Mouse (Mus musculus): ENCODE measurements around the gene Timm29. TPM values are rescaled to one million over a fixed set of nuclear protein-coding genes. Genes with fewer than 3 reads are reported as not detected.

Gene Timm29
- polyA plus RNA-seq, 1 experiment from 2014 or later = 74.0 TPM

GRCm38 (mm10) chr9:21605865-21606264, 13.3 kb downstream of the Timm29 start:
- no peak for ATAC-seq (ENCODE audit: low FRiP score)
- Histone ChIP-seq H3K4me3 (replicated peaks; ENCODE audit: low read length) (no peak overlapping the region), H3K9me3 (ENCODE audit: control insufficient read depth, low read length) (no peaks in the 10 kb centered on the region), H3K27ac (no peak overlapping the region), H3K9ac (no peak overlapping the region), H3K27me3 (ENCODE audit: control insufficient read depth, insufficient read depth, low read length) (no peaks in the 10 kb centered on the region), H3K36me3 (replicated peaks; ENCODE audit: control insufficient read depth, insufficient read depth) (no peaks in the 10 kb centered on the region), H3K4me2 (replicated peaks) (no peak overlapping the region), H3K4me1 (replicated peaks; ENCODE audit: control insufficient read depth, insufficient read depth, low read length) (no peaks in the 10 kb centered on the region)
- DNase-seq (ENCODE audit: low spot score) = no peak
- 77% methylated on average over 5 of the region's 5 CpGs for WGBS

- 95% methylated on average over 1 of the region's 1 CpGs for WGBS
Measured at GRCm38 (mm10) chr9:21606648-21607047, 14.1 kb downstream of the Timm29 start.

GRCm38 (mm10) chr9:21609861-21610260, 17.3 kb downstream of the Timm29 start:
- no peak overlapping the region for H3K27ac ChIP-seq
- H3K4me1 ChIP-seq (replicated peaks; ENCODE audit: control insufficient read depth, insufficient read depth, low read length) = 0 out of 2 replicates have a peak, but pooled peaks cover 2% of the 10 kb centered on the region
- H3K9ac ChIP-seq = no peak overlapping the region
- H3K27me3 ChIP-seq (ENCODE audit: control insufficient read depth, insufficient read depth, low read length) = no peaks in the 10 kb centered on the region
- H3K9me3 ChIP-seq (ENCODE audit: control insufficient read depth, low read length) = no peaks in the 10 kb centered on the region
- no peak overlapping the region for H3K4me2 ChIP-seq (replicated peaks)
- no peaks in the 10 kb centered on the region for H3K36me3 ChIP-seq (replicated peaks; ENCODE audit: control insufficient read depth, insufficient read depth)
- H3K4me3 ChIP-seq (replicated peaks; ENCODE audit: low read length) = no peak overlapping the region
- ATAC-seq (ENCODE audit: low FRiP score) (no peak), DNase-seq (ENCODE audit: low spot score) (no peak)
- 94% methylated on average over 1 of the region's 1 CpGs for WGBS

More at GRCm38 (mm10) chr9:21606648-21607047, 14.1 kb downstream of the Timm29 start:
- Histone ChIP-seq H3K27ac (no peak overlapping the region), H3K4me1 (replicated peaks; ENCODE audit: control insufficient read depth, insufficient read depth, low read length) (no peaks in the 10 kb centered on the region), H3K9me3 (ENCODE audit: control insufficient read depth, low read length) (no peaks in the 10 kb centered on the region), H3K4me2 (replicated peaks) (no peak overlapping the region), H3K27me3 (ENCODE audit: control insufficient read depth, insufficient read depth, low read length) (no peaks in the 10 kb centered on the region), H3K9ac (no peak overlapping the region), H3K36me3 (replicated peaks; ENCODE audit: control insufficient read depth, insufficient read depth) (no peaks in the 10 kb centered on the region), H3K4me3 (replicated peaks; ENCODE audit: low read length) (no peak overlapping the region)
- DNase-seq (ENCODE audit: low spot score) (no peak), ATAC-seq (ENCODE audit: low FRiP score) (no peak)

GRCm38 (mm10) chr9:21614864-21615616, 22.5 kb downstream of the Timm29 start:
- peak overlapping the region; percentile 77 for H3K4me3 ChIP-seq (replicated peaks; ENCODE audit: low read length)
- ATAC-seq (ENCODE audit: low FRiP score) = no peak
- WGBS = 83% methylated on average over 15 of the region's 15 CpGs

GRCm38 (mm10) chr9:21615617-21616231, 23.2 kb downstream of the Timm29 start, which contains the start of gene Smarca4:
Gene Smarca4 (plus strand): TSS chr9:21616169.
- ATAC-seq (ENCODE audit: low FRiP score) (peak; percentile 92), DNase-seq (ENCODE audit: low spot score) (peak; percentile 100)
- Histone ChIP-seq H3K4me3 (replicated peaks; ENCODE audit: low read length) (peak within 1 kb of the TSS; percentile 77), H3K9ac (peak within 1 kb of the TSS; percentile 95), H3K4me2 (replicated peaks) (peak within 1 kb of the TSS; percentile 69), H3K36me3 (replicated peaks; ENCODE audit: control insufficient read depth, insufficient read depth) (0 out of 2 replicates have a peak, but pooled peaks cover 5% of the 10 kb centered on the region), H3K9me3 (ENCODE audit: control insufficient read depth, low read length) (no peaks in the 10 kb centered on the region), H3K4me1 (replicated peaks; ENCODE audit: control insufficient read depth, insufficient read depth, low read length) (peaks cover 14% of the 10 kb centered on the region), H3K27me3 (ENCODE audit: control insufficient read depth, insufficient read depth, low read length) (no peaks in the 10 kb centered on the region), H3K27ac (peak within 1 kb of the TSS; percentile 99)
- WGBS = under 1% methylated on average over 35 of the region's 45 CpGs

More at GRCm38 (mm10) chr9:21614864-21615616, 22.5 kb downstream of the Timm29 start:
- peak; percentile 28 for DNase-seq (ENCODE audit: low spot score)
- Histone ChIP-seq H3K9me3 (ENCODE audit: control insufficient read depth, low read length) (no peaks in the 10 kb centered on the region), H3K27me3 (ENCODE audit: control insufficient read depth, insufficient read depth, low read length) (no peaks in the 10 kb centered on the region), H3K4me1 (replicated peaks; ENCODE audit: control insufficient read depth, insufficient read depth, low read length) (peaks cover 14% of the 10 kb centered on the region), H3K36me3 (replicated peaks; ENCODE audit: control insufficient read depth, insufficient read depth) (0 out of 2 replicates have a peak, but pooled peaks cover 5% of the 10 kb centered on the region), H3K27ac (peak overlapping the region; percentile 99), H3K9ac (peak overlapping the region; percentile 70), H3K4me2 (replicated peaks) (peak overlapping the region; percentile 60)

GRCm38 (mm10) chr9:21616232-21616781, 23.8 kb downstream of the Timm29 start:
- Histone ChIP-seq H3K27me3 (ENCODE audit: control insufficient read depth, insufficient read depth, low read length) (no peaks in the 10 kb centered on the region), H3K9ac (peak overlapping the region; percentile 95), H3K4me2 (replicated peaks) (peak overlapping the region; percentile 69), H3K27ac (peak overlapping the region; percentile 99), H3K4me1 (replicated peaks; ENCODE audit: control insufficient read depth, insufficient read depth, low read length) (peaks cover 14% of the 10 kb centered on the region), H3K4me3 (replicated peaks; ENCODE audit: low read length) (peak overlapping the region; percentile 77), H3K36me3 (replicated peaks; ENCODE audit: control insufficient read depth, insufficient read depth) (0 out of 2 replicates have a peak, but pooled peaks cover 5% of the 10 kb centered on the region), H3K9me3 (ENCODE audit: control insufficient read depth, low read length) (no peaks in the 10 kb centered on the region)
- DNase-seq (ENCODE audit: low spot score) (peak; percentile 81), ATAC-seq (ENCODE audit: low FRiP score) (peak; percentile 85)
- 0% methylated on average over 57 of the region's 57 CpGs for WGBS

GRCm38 (mm10) chr9:21617066-21617465, 24.5 kb downstream of the Timm29 start:
- ATAC-seq (ENCODE audit: low FRiP score) (no peak), DNase-seq (ENCODE audit: low spot score) (peak; percentile 48)
- peak overlapping the region; percentile 69 for H3K4me2 ChIP-seq (replicated peaks)
- peak overlapping the region; percentile 99 for H3K27ac ChIP-seq
- no peaks in the 10 kb centered on the region for H3K27me3 ChIP-seq (ENCODE audit: control insufficient read depth, insufficient read depth, low read length)
- H3K9me3 ChIP-seq (ENCODE audit: control insufficient read depth, low read length) = no peaks in the 10 kb centered on the region
- peak overlapping the region; percentile 77 for H3K4me3 ChIP-seq (replicated peaks; ENCODE audit: low read length)
- peaks cover 14% of the 10 kb centered on the region for H3K4me1 ChIP-seq (replicated peaks; ENCODE audit: control insufficient read depth, insufficient read depth, low read length)
- H3K36me3 ChIP-seq (replicated peaks; ENCODE audit: control insufficient read depth, insufficient read depth) = 0 out of 2 replicates have a peak, but pooled peaks cover 5% of the 10 kb centered on the region
- H3K9ac ChIP-seq = peak overlapping the region; percentile 95
- WGBS = 6% methylated on average over 10 of the region's 10 CpGs

GRCm38 (mm10) chr9:21620229-21620628, 27.7 kb downstream of the Timm29 start:
- Histone ChIP-seq H3K4me1 (replicated peaks; ENCODE audit: control insufficient read depth, insufficient read depth, low read length) (peaks cover 10% of the 10 kb centered on the region), H3K4me2 (replicated peaks) (no peak overlapping the region), H3K9ac (no peak overlapping the region), H3K27me3 (ENCODE audit: control insufficient read depth, insufficient read depth, low read length) (no peaks in the 10 kb centered on the region), H3K36me3 (replicated peaks; ENCODE audit: control insufficient read depth, insufficient read depth) (0 out of 2 replicates have a peak, but pooled peaks cover 5% of the 10 kb centered on the region), H3K4me3 (replicated peaks; ENCODE audit: low read length) (no peak overlapping the region), H3K27ac (no peak overlapping the region), H3K9me3 (ENCODE audit: control insufficient read depth, low read length) (no peaks in the 10 kb centered on the region)
- 87% methylated on average over 4 of the region's 4 CpGs for WGBS
- no peak for DNase-seq (ENCODE audit: low spot score)
- ATAC-seq (ENCODE audit: low FRiP score) = no peak

GRCm38 (mm10) chr9:21622676-21623075, 30.2 kb downstream of the Timm29 start:
- Histone ChIP-seq H3K4me3 (replicated peaks; ENCODE audit: low read length) (no peak overlapping the region), H3K4me1 (replicated peaks; ENCODE audit: control insufficient read depth, insufficient read depth, low read length) (peaks cover 16% of the 10 kb centered on the region), H3K36me3 (replicated peaks; ENCODE audit: control insufficient read depth, insufficient read depth) (0 out of 2 replicates have a peak, but pooled peaks cover 5% of the 10 kb centered on the region), H3K9me3 (ENCODE audit: control insufficient read depth, low read length) (no peaks in the 10 kb centered on the region), H3K27ac (no peak overlapping the region), H3K4me2 (replicated peaks) (no peak overlapping the region), H3K9ac (no peak overlapping the region), H3K27me3 (ENCODE audit: control insufficient read depth, insufficient read depth, low read length) (no peaks in the 10 kb centered on the region)
- WGBS = 100% methylated on average over 1 of the region's 1 CpGs
- ATAC-seq (ENCODE audit: low FRiP score) (no peak), DNase-seq (ENCODE audit: low spot score) (no peak)

All from hindbrain, embryonic 14.5 days (tissue).